Mouse (Mus musculus) liver, postnatal 0 days (tissue): ENCODE results near the gene Prrx2. TPM values are rescaled to one million over a fixed set of nuclear protein-coding genes. Genes with fewer than 3 reads are reported as not detected.

ENCODE experiments used
- ATAC-seq: fragments of 200-750 bp; cut with Nextera tagmentation; 2 replicates; pipeline ENCODE4 v1.8.0; 2017; ENCODE audit warnings: mild to moderate bottlenecking, moderate library complexity
- DNase-seq: peaks from one replicate; pipeline ENCODE4 v3.0.0-alpha.2; 2016
- H3K27ac ChIP-seq: fragments of 300-500 bp; sonication (generic); 2 replicates; pipeline ENCODE4 v1.5.1; 2014; ENCODE audit warnings: antibody characterized with exemption, moderate library complexity, mild to moderate bottlenecking, low read depth
- H3K27me3 ChIP-seq: fragments of 300-500 bp; sonication (generic); 2 replicates; pipeline ENCODE4 v1.6.1; 2014; ENCODE audit warnings: low read length, control low read depth, mixed read lengths; ENCODE audit not compliant: insufficient read depth
- H3K36me3 ChIP-seq: fragments of 300-500 bp; sonication (generic); replicated peaks from 2 replicates; pipeline ENCODE4 v1.6.1; 2014; ENCODE audit warnings: mild to moderate bottlenecking, control low read depth, low read length, moderate library complexity, mixed read lengths; ENCODE audit not compliant: insufficient read depth
- H3K4me1 ChIP-seq: fragments of 300-500 bp; sonication (generic); 2 replicates; pipeline ENCODE4 v1.6.1; 2014; ENCODE audit warnings: antibody characterized with exemption, mild to moderate bottlenecking, control low read depth; ENCODE audit not compliant: insufficient read depth
- H3K4me2 ChIP-seq: fragments of 300-500 bp; sonication (generic); 2 replicates; pipeline ENCODE4 v1.6.1; 2014; ENCODE audit warnings: low read depth, mild to moderate bottlenecking, low read length, moderate library complexity, mixed read lengths
- H3K4me3 ChIP-seq: fragments of 300-500 bp; sonication (generic); 2 replicates; pipeline ENCODE4 v1.5.1; 2014; ENCODE audit warnings: low read depth, low read length
- H3K9ac ChIP-seq: fragments of 300-500 bp; sonication (generic); replicated peaks from 2 replicates; pipeline ENCODE4 v1.6.1; 2014; ENCODE audit warnings: mild to moderate bottlenecking, moderate library complexity
- H3K9me3 ChIP-seq: fragments of 300-500 bp; sonication (generic); 2 replicates; pipeline ENCODE4 v1.6.1; 2016; ENCODE audit warnings: mild to moderate bottlenecking, control low read depth, low read length, mixed read lengths
- CTCF ChIP-seq: sonication (generic); IDR thresholded peaks from 2 replicates; pipeline ENCODE4 v1.5.1; 2016; ENCODE audit warnings: antibody characterized with exemption, low read depth
- EP300 ChIP-seq: IDR thresholded peaks from 2 replicates; pipeline ENCODE4 v1.6.1; 2016; ENCODE audit warnings: antibody characterized with exemption, low read depth, mild to moderate bottlenecking
- WGBS: fragments of 180-500 bp; shearing (Covaris S2); extraction: QIAGEN DNeasy Blood & Tissue Kit; methylation state at CpG from one replicate; pipeline ENCODE4 v1.1.7; 2014; ENCODE audit not compliant: insufficient replicate concordance; 5-methylcytosine and 5-hydroxymethylcytosine counted together
- polyA plus RNA-seq: library from polyadenylated mRNA; unstranded; fragments of >200 nt; fragmentation: Nextera tagmentation; extraction: Ambion mirVana; gene quantifications from 2 replicates; pipeline ENCODE4 v1.2.1, GENCODE M21; 2015

The Prrx2 gene
- polyA plus RNA-seq, 1 experiment from 2014 or later: 0.07 TPM

- Histone ChIP-seq H3K4me1 (no peaks in the 10 kb centered on the region), H3K4me3 (no peak overlapping the region), H3K27ac (no peak overlapping the region), H3K36me3 (no peaks in the 10 kb centered on the region), H3K27me3 (no peaks in the 10 kb centered on the region), H3K9me3 (no peaks in the 10 kb centered on the region), H3K4me2 (no peak overlapping the region), H3K9ac (no peak overlapping the region)
- TF ChIP-seq EP300 (no peak), CTCF (no peak)
- DNase-seq: no peak
- no peak for ATAC-seq
- 87% methylated on average over 6 of the region's 6 CpGs for WGBS
Measured at GRCm38 (mm10) chr2:30872669-30873068, 37.9 kb downstream of the Prrx2 start.

- TF ChIP-seq CTCF (no peak), EP300 (no peak)
- H3K27me3 ChIP-seq: no peaks in the 10 kb centered on the region
- no peaks in the 10 kb centered on the region for H3K36me3 ChIP-seq
- no peak overlapping the region for H3K4me3 ChIP-seq
- no peak overlapping the region for H3K9ac ChIP-seq
- no peak overlapping the region for H3K27ac ChIP-seq
- ATAC-seq (no peak), DNase-seq (no peak)
- 64% methylated on average over 10 of the region's 10 CpGs for WGBS
- no peak overlapping the region for H3K4me2 ChIP-seq
- H3K4me1 ChIP-seq: no peaks in the 10 kb centered on the region
- no peaks in the 10 kb centered on the region for H3K9me3 ChIP-seq
Measured at GRCm38 (mm10) chr2:30874445-30874844, 39.7 kb downstream of the Prrx2 start.

- TF ChIP-seq CTCF: no peak
- no peak for TF ChIP-seq EP300
- ATAC-seq (no peak), DNase-seq (no peak)
- no peak overlapping the region for H3K4me3 ChIP-seq
- no peaks in the 10 kb centered on the region for H3K27me3 ChIP-seq
- H3K9ac ChIP-seq: no peak overlapping the region
- WGBS: 77% methylated on average over 7 of the region's 7 CpGs
- no peaks in the 10 kb centered on the region for H3K36me3 ChIP-seq
- H3K9me3 ChIP-seq: no peaks in the 10 kb centered on the region
- H3K4me2 ChIP-seq: no peak overlapping the region
- no peak overlapping the region for H3K27ac ChIP-seq
- H3K4me1 ChIP-seq: no peaks in the 10 kb centered on the region
Measured at GRCm38 (mm10) chr2:30875096-30875495, 40.3 kb downstream of the Prrx2 start.

DNA sequence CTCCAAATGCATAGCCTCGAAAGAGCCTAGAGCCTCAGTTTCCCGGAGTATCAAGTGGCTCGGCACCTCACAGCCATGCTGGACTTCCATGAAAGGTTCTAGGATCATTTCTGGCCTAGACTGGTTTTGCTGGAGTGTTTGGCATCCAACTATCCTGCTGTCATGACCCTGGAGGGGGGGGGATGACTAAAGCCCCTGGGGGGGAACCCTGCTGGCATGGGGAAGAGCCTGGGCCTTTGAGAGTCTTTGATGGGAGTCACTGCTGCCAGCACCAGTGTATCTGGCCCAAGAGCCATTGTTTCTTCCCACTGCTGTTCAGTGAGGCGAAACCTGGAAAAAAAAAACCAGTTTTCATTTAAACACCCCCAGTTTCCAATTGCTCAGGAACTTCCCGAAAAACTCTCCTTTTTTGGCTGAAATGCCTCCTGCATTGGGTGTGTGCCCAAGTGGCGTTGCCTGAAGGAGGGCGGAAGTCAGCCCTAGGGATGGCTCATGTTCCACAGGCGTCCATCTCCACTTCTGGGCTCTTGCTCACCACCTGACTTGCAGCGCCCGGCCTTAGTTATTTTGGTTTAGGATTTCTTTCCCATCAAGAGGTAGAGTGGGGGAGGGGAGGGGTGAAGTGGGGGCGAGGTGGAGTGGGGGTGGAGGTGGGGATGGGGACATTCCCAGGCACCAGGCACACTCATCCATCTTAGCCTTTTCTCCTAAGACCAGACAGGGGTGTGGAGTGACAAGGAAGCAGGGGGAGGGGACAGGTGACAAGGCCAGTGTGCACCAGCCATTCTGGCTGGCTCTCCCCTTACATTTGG is 41.1 kb downstream of the Prrx2 start:
- TF ChIP-seq EP300 (no peak), CTCF (no peak)
- Histone ChIP-seq H3K4me1 (no peaks in the 10 kb centered on the region), H3K9me3 (no peaks in the 10 kb centered on the region), H3K36me3 (no peaks in the 10 kb centered on the region), H3K4me3 (no peak overlapping the region), H3K9ac (no peak overlapping the region), H3K27me3 (no peaks in the 10 kb centered on the region), H3K4me2 (no peak overlapping the region), H3K27ac (no peak overlapping the region)
- no peak for DNase-seq
- no peak for ATAC-seq
- WGBS: 68% methylated on average over 11 of the region's 11 CpGs

DNA sequence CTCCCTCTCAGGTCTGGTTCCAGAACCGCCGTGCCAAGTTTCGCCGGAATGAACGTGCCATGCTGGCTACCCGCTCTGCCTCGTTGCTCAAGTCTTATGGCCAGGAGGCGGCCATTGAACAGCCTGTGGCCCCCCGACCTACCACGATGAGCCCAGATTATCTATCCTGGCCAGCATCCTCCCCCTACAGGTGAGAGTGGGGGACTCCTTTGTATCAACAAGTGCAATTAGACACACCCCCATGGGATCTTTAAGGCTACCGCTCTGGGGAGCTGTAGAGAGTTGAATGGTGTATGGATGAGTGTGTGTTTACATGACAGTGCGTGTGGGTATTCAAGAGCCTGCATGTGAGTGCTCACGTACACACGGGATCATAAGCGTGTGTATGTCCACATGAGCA is 44.7 kb downstream of the Prrx2 start:
- Histone ChIP-seq H3K27ac (no peak overlapping the region), H3K4me3 (no peak overlapping the region), H3K27me3 (no peaks in the 10 kb centered on the region), H3K4me2 (no peak overlapping the region), H3K9ac (no peak overlapping the region), H3K36me3 (no peaks in the 10 kb centered on the region), H3K4me1 (no peaks in the 10 kb centered on the region), H3K9me3 (no peaks in the 10 kb centered on the region)
- DNase-seq (no peak), ATAC-seq (no peak)
- TF ChIP-seq CTCF (no peak), EP300 (no peak)
- 84% methylated on average over 15 of the region's 15 CpGs for WGBS

GRCm38 (mm10) chr2:30881215-30881614 is 46.4 kb downstream of the Prrx2 start:
- Histone ChIP-seq H3K4me3 (no peak overlapping the region), H3K9ac (no peak overlapping the region), H3K4me2 (no peak overlapping the region), H3K36me3 (no peaks in the 10 kb centered on the region), H3K9me3 (no peaks in the 10 kb centered on the region), H3K4me1 (no peaks in the 10 kb centered on the region), H3K27me3 (no peaks in the 10 kb centered on the region), H3K27ac (no peak overlapping the region)
- TF ChIP-seq EP300: no peak
- TF ChIP-seq CTCF: no peak
- ATAC-seq: no peak
- no peak for DNase-seq
- WGBS: 76% methylated on average over 7 of the region's 7 CpGs
